Mouse (Mus musculus) stomach, postnatal 0 days (tissue): ENCODE measurements around the gene Rnasek. TPM values are rescaled to one million over a fixed set of nuclear protein-coding genes. Genes with fewer than 3 reads are reported as not detected.

Source experiments
- ATAC-seq: fragments of 200-750 bp; cut with Nextera tagmentation; 2 replicates; pipeline ENCODE4 v1.8.0; 2017; ENCODE audit not compliant: low FRiP score, low TSS enrichment
- DNase-seq: peaks from one replicate; pipeline ENCODE4 v3.0.0-alpha.2; 2016; ENCODE audit warnings: low spot score
- H3K27ac ChIP-seq: fragments of 300-500 bp; sonication (generic); replicated peaks from 2 replicates; pipeline ENCODE4 v1.5.1; 2014; ENCODE audit warnings: mild to moderate bottlenecking, control low read depth
- H3K27me3 ChIP-seq: fragments of 300-500 bp; sonication (generic); 2 replicates; pipeline ENCODE4 v1.6.1; 2014; ENCODE audit warnings: low read length; ENCODE audit not compliant: control insufficient read depth, insufficient read depth
- H3K36me3 ChIP-seq: fragments of 300-500 bp; sonication (generic); 2 replicates; pipeline ENCODE4 v1.6.1; 2014; ENCODE audit warnings: low read length, mixed read lengths; ENCODE audit not compliant: control insufficient read depth, insufficient read depth
- H3K4me1 ChIP-seq: fragments of 300-500 bp; sonication (generic); replicated peaks from 2 replicates; pipeline ENCODE4 v1.6.1; 2014; ENCODE audit warnings: antibody characterized with exemption; ENCODE audit not compliant: control insufficient read depth, insufficient read depth
- H3K4me2 ChIP-seq: fragments of 300-500 bp; sonication (generic); replicated peaks from 2 replicates; pipeline ENCODE4 v1.6.1; 2014; ENCODE audit warnings: low read depth, mild to moderate bottlenecking, control low read depth, moderate library complexity
- H3K4me3 ChIP-seq: fragments of 300-500 bp; sonication (generic); 2 replicates; pipeline ENCODE4 v1.5.1; 2014; ENCODE audit warnings: low read depth, low read length, control low read depth
- H3K9ac ChIP-seq: fragments of 300-500 bp; sonication (generic); 2 replicates; pipeline ENCODE4 v1.6.1; 2014; ENCODE audit warnings: mild to moderate bottlenecking, low read length, control low read depth, mixed read lengths
- H3K9me3 ChIP-seq: fragments of 300-500 bp; sonication (generic); 2 replicates; pipeline ENCODE4 v1.6.1; 2016; ENCODE audit warnings: low read length; ENCODE audit not compliant: control insufficient read depth
- CTCF ChIP-seq: IDR thresholded peaks from 2 replicates; pipeline ENCODE4 v1.5.1; 2016; ENCODE audit warnings: antibody characterized with exemption, low read depth, mild to moderate bottlenecking, moderate library complexity
- EP300 ChIP-seq: optimal IDR thresholded peaks from 2 replicates; pipeline ENCODE3; 2016; ENCODE audit warnings: antibody characterized with exemption
- WGBS: fragments of 180-500 bp; shearing (Covaris S2); extraction: QIAGEN DNeasy Blood & Tissue Kit; methylation state at CpG from one replicate; pipeline ENCODE4 v1.1.7; 2014; 5-methylcytosine and 5-hydroxymethylcytosine counted together
- polyA plus RNA-seq: library from polyadenylated mRNA; unstranded; fragments of >200 nt; fragmentation: Nextera tagmentation; extraction: Ambion mirVana; gene quantifications from 2 replicates; pipeline ENCODE4 v1.2.1, GENCODE M21; 2015

The Rnasek gene
- polyA plus RNA-seq, 1 experiment from 2014 or later, result 326 TPM

DNA sequence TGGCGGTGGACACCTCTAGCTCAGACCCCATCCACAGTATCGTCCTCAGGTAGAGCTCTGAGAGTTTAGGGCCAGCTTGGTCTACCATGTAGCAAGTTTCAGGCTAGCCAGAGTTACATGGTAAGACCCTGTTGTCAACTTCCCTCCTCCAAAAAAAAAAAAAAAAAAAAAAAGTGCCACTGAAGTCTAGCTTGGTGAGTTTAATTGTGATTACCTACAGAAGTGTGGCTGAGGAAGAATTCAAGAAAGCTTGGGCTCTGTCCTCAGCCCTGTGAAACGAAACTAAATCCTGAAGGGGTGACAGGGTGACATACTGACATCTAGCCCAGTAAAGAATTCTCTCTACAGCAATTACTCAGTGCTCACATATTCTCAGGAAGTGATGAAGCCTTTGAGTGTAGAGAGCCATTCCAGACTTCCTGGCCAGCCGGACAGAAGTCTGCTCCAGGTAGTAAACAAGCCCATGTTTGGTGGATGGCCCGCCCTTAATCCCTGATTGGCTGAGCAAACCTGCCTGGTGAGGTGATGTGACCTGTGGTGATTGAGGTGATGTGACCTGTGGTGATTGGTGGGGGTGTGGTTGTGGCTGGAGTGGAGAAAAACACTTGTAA, 30.8 kb downstream of the Rnasek start:
- Histone ChIP-seq H3K9me3 (no peaks in the 10 kb centered on the region), H3K4me1 (no peaks in the 10 kb centered on the region), H3K4me2 (no peak overlapping the region), H3K36me3 (no peaks in the 10 kb centered on the region), H3K4me3 (no peak overlapping the region), H3K27ac (no peak overlapping the region), H3K9ac (no peak overlapping the region), H3K27me3 (no peaks in the 10 kb centered on the region)
- DNase-seq (no peak), ATAC-seq (peak; percentile 45; the same call in 1 of the 2 replicates)
- WGBS, result 68% methylated on average over 5 of the region's 5 CpGs
- TF ChIP-seq EP300 (no peak), CTCF (no peak)

GRCm38 (mm10) chr11:70207283-70207682, 32.4 kb downstream of the Rnasek start:
- Histone ChIP-seq H3K4me1 (no peaks in the 10 kb centered on the region), H3K9me3 (no peaks in the 10 kb centered on the region), H3K27ac (no peak overlapping the region), H3K4me3 (no peak overlapping the region), H3K9ac (no peak overlapping the region), H3K4me2 (no peak overlapping the region), H3K36me3 (no peaks in the 10 kb centered on the region), H3K27me3 (no peaks in the 10 kb centered on the region)
- 73% methylated on average over 7 of the region's 7 CpGs for WGBS
- TF ChIP-seq CTCF (no peak), EP300 (no peak)
- no peak for DNase-seq
- ATAC-seq, result no peak

DNA sequence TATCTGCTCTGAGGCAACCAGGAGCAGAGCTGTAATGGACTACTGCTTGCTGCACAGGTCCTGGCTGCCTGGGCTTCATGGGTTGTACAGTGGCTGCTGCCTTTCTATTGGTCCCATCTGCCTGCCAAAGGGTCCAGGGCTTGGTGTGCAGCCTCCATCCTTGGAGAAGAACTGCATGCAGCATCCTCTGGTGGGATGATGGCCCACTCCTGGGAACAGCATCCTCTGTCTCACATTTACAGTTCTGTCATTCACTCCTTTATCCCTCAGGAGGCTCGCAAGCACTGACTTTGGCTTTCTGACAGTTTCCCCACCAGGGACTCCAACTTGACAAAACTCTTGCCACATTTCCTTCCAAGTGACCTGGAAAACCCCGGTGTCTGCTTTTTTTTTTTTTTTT, 32.8 kb downstream of the Rnasek start:
- no peaks in the 10 kb centered on the region for H3K36me3 ChIP-seq
- ATAC-seq, result no peak
- H3K9ac ChIP-seq, result no peak overlapping the region
- no peak for DNase-seq
- H3K4me2 ChIP-seq, result no peak overlapping the region
- no peaks in the 10 kb centered on the region for H3K27me3 ChIP-seq
- 77% methylated on average over 2 of the region's 2 CpGs for WGBS
- no peaks in the 10 kb centered on the region for H3K4me1 ChIP-seq
- no peak overlapping the region for H3K27ac ChIP-seq
- no peaks in the 10 kb centered on the region for H3K9me3 ChIP-seq
- TF ChIP-seq EP300 (no peak), CTCF (no peak)
- H3K4me3 ChIP-seq, result no peak overlapping the region

- Histone ChIP-seq H3K9ac (no peak overlapping the region), H3K27ac (no peak overlapping the region), H3K4me2 (no peak overlapping the region), H3K9me3 (no peaks in the 10 kb centered on the region), H3K36me3 (no peaks in the 10 kb centered on the region), H3K4me1 (no peaks in the 10 kb centered on the region), H3K4me3 (no peak overlapping the region), H3K27me3 (no peaks in the 10 kb centered on the region)
- DNase-seq, result peak; percentile 87
- peak; percentile 70; the same call in 1 of the 2 replicates for ATAC-seq
- 34% methylated on average over 5 of the region's 5 CpGs for whole genome bisulfite sequencing
- TF ChIP-seq EP300 (no peak), CTCF (peak; percentile 93)
These were observed 38.0 kb downstream of the Rnasek start for GRCm38 (mm10) chr11:70201691-70202090.

DNA sequence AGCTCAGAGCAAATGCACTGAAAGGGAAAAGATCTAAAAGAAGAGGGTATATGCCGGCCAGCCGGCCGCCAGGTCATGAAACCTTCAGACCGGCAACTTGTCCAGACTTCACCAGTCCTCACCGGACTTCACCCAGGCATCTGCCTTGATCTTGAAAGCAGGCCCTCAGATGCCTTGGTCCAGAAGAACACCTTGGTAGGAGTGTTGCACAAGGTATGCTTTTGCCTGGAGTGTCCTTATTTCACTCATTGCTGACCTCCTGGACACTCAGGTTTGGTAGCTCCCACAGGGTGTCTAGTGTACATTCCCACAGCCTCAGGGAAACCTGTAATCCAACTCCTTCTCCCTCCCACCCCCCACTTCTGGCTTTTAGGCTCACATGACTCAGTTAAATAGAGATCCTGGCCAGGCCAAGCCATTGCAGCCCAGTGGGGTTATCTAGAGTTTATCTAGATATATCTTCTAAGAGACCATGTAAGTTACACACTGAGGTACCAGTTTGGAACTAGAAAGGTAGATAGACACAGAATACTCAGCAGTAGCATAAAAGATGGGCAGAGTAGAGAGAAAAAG, 39.5 kb downstream of the Rnasek start:
- no peak for DNase-seq
- no peak overlapping the region for H3K4me2 ChIP-seq
- no peaks in the 10 kb centered on the region for H3K4me1 ChIP-seq
- 87% methylated on average over 5 of the region's 5 CpGs for WGBS
- H3K9me3 ChIP-seq, result no peaks in the 10 kb centered on the region
- TF ChIP-seq EP300, result no peak
- no peak for TF ChIP-seq CTCF
- H3K36me3 ChIP-seq, result no peaks in the 10 kb centered on the region
- no peak for ATAC-seq
- no peak overlapping the region for H3K9ac ChIP-seq
- H3K4me3 ChIP-seq, result no peak overlapping the region
- peak overlapping the region; percentile 50 for H3K27ac ChIP-seq
- no peaks in the 10 kb centered on the region for H3K27me3 ChIP-seq

- no peak overlapping the region for H3K4me3 ChIP-seq
- no peaks in the 10 kb centered on the region for H3K36me3 ChIP-seq
- 0 out of 2 replicates have a peak overlapping the region, but pooled peaks have one; percentile 8 for H3K27ac ChIP-seq
- no peak overlapping the region; the same call in 1 of the 2 replicates for H3K9ac ChIP-seq
- no peaks in the 10 kb centered on the region for H3K4me1 ChIP-seq
- no peaks in the 10 kb centered on the region for H3K27me3 ChIP-seq
- DNase-seq, result no peak
- WGBS, result 73% methylated on average over 8 of the region's 8 CpGs
- TF ChIP-seq EP300, result no peak
- no peak for TF ChIP-seq CTCF
- H3K4me2 ChIP-seq, result no peak overlapping the region
- ATAC-seq, result no peak
- no peaks in the 10 kb centered on the region for H3K9me3 ChIP-seq
These were observed 40.5 kb downstream of the Rnasek start for GRCm38 (mm10) chr11:70199107-70199506.
